10 mouse cellular contexts compared by ENCODE assay signal in genomic region chr4:148651045-148651444, GRCm38 (mm10). TPM values are rescaled to one million over a fixed set of nuclear protein-coding genes. Genes with fewer than 3 reads are reported as not detected.
DNase-seq lines count a peak whose midpoint lies in the region; ATAC-seq lines count a peak whose summit lies in the region.
"Had no signal": no experiment of that assay in that cellular context is flagged by ENCODE, and none has a peak within 500 bp of the region (broad histone marks: within the 10 kb centered on the region; RNA-seq: fewer than 3 reads in every experiment).

No protein-coding gene starts in this region.

- no peaks in the 10 kb centered on the region for H3K4me1 ChIP-seq in forebrain, embryonic 14.5 days (ENCODE audit: control insufficient read depth, insufficient read depth, low read length)
- no peaks in the 10 kb centered on the region for H3K4me1 ChIP-seq in forebrain, embryonic 10.5 days

- no peaks in the 10 kb centered on the region for H3K36me3 ChIP-seq in forebrain, embryonic 14.5 days (ENCODE audit: control insufficient read depth, insufficient read depth, low read length)
- no peaks in the 10 kb centered on the region for H3K36me3 ChIP-seq in forebrain, embryonic 10.5 days (replicated peaks)

- H3K4me2 ChIP-seq in forebrain, embryonic 14.5 days (ENCODE audit: low read length) = no peak overlapping the region

- no peak for ATAC-seq in forebrain, embryonic 14.5 days

- DNase-seq in forebrain, embryonic 14.5 days (ENCODE audit: low spot score) = peak; percentile 17
- DNase-seq in forebrain, embryonic 10.5 days (ENCODE audit: extremely low spot score, low spot score) = no peak
- DNase-seq in R1 (ENCODE audit: low read depth, low spot score) = peak; percentile 71
- peak; percentile 69 to 70 for DNase-seq in cerebellum, postnatal 36 days
- peak; percentile 28 for DNase-seq in kidney, postnatal 10 days
- no peak for DNase-seq in urinary bladder, adult 2 months (ENCODE audit: low spot score)
- DNase-seq in right cerebral cortex, adult 2 months (ENCODE audit: low spot score in 2 of 2) = no peak
- no peak for DNase-seq in T-cell, adult 2 months (ENCODE audit: low spot score)

- WGBS in forebrain, embryonic 14.5 days = 82% methylated on average over 9 of the region's 9 CpGs
- WGBS in forebrain, embryonic 10.5 days = 85% methylated on average over 9 of the region's 9 CpGs

- no peak overlapping the region for H3K27ac ChIP-seq in forebrain, embryonic 14.5 days (ENCODE audit: low read depth, low read length)
- no peak overlapping the region for H3K27ac ChIP-seq in forebrain, embryonic 10.5 days

- H3K9me3 ChIP-seq in forebrain, embryonic 14.5 days (replicated peaks; ENCODE audit: control insufficient read depth, low read length) = no peaks in the 10 kb centered on the region
- H3K9me3 ChIP-seq in forebrain, embryonic 10.5 days = peaks cover 9% of the 10 kb centered on the region; the same call in 1 of the 2 replicates

- no peak overlapping the region for H3K4me3 ChIP-seq in forebrain, embryonic 14.5 days (ENCODE audit: low read depth, low read length)
- no peak overlapping the region for H3K4me3 ChIP-seq in forebrain, embryonic 10.5 days
- H3K4me3 ChIP-seq: erythroblast, embryonic 14.5 days had no signal

- H3K27me3 ChIP-seq in forebrain, embryonic 14.5 days (replicated peaks; ENCODE audit: control insufficient read depth, insufficient read depth, low read length) = no peaks in the 10 kb centered on the region
- H3K27me3 ChIP-seq in forebrain, embryonic 10.5 days (ENCODE audit: poor library complexity, severe bottlenecking) = no peaks in the 10 kb centered on the region

- no peak overlapping the region for H3K9ac ChIP-seq in forebrain, embryonic 14.5 days (ENCODE audit: low read length)

RNA-seq across cellular contexts. Expression of gene Gm572, which starts 7.9 kb away (rescaled TPM):
- not detected in 2 replicates for polyA plus RNA-seq in forebrain, embryonic 14.5 days (2014; fragmentation: Nextera tagmentation; extraction: Ambion mirVana)
- polyA plus RNA-seq in forebrain, embryonic 10.5 days (2016; fragmentation: Nextera tagmentation; extraction: Ambion mirVana) = not detected in 2 replicates
- polyA plus RNA-seq in urinary bladder, adult 2 months (2012; rRNA removed) = 0.04 TPM in 1 of 2 replicates, not detected in the other
- polyA plus RNA-seq: erythroblast, embryonic 14.5 days; liver, embryonic 16.5 days had no signal

RNA-seq across cellular contexts. Expression of gene Tardbp, which starts 24.2 kb away (rescaled TPM):
- polyA plus RNA-seq in forebrain, embryonic 14.5 days (2014; fragmentation: Nextera tagmentation; extraction: Ambion mirVana) = 127 and 131 TPM in 2 replicates
- polyA plus RNA-seq in forebrain, embryonic 10.5 days (2016; fragmentation: Nextera tagmentation; extraction: Ambion mirVana) = 495 and 519 TPM in 2 replicates
- polyA plus RNA-seq in urinary bladder, adult 2 months (2012; rRNA removed) = 252 and 403 TPM in 2 replicates

RNA-seq across cellular contexts. Expression of gene Masp2, which starts 48.7 kb away (rescaled TPM):
- 0.25 TPM in 1 of 2 replicates, not detected in the other for polyA plus RNA-seq in forebrain, embryonic 14.5 days (2014; fragmentation: Nextera tagmentation; extraction: Ambion mirVana)
- 0.22 TPM in 1 of 2 replicates, not detected in the other for polyA plus RNA-seq in forebrain, embryonic 10.5 days (2016; fragmentation: Nextera tagmentation; extraction: Ambion mirVana)
- polyA plus RNA-seq in urinary bladder, adult 2 months (2012; rRNA removed) = 0.58 and 0.72 TPM in 2 replicates

RNA-seq across cellular contexts. Expression of gene Srm, which starts 59.7 kb away (rescaled TPM):
- 168 and 179 TPM in 2 replicates for polyA plus RNA-seq in forebrain, embryonic 14.5 days (2014; fragmentation: Nextera tagmentation; extraction: Ambion mirVana)
- polyA plus RNA-seq in forebrain, embryonic 10.5 days (2016; fragmentation: Nextera tagmentation; extraction: Ambion mirVana) = 265 and 272 TPM in 2 replicates
- 48.4 and 51.9 TPM in 2 replicates for polyA plus RNA-seq in urinary bladder, adult 2 months (2012; rRNA removed)

Comparison
In these comparisons a context has a peak if more than half of its experiments do, and no peak if none do; other contexts are left out.
1. DNase-seq: peak in forebrain, embryonic 14.5 days (single experiment), R1 (single experiment), cerebellum, postnatal 36 days (2 of 2) and kidney, postnatal 10 days (single experiment); none in forebrain, embryonic 10.5 days (single experiment), urinary bladder, adult 2 months (single experiment), right cerebral cortex, adult 2 months (0 of 2) and T-cell, adult 2 months (single experiment).